Mouse (Mus musculus): ENCODE data around the gene Rita1. TPM values are rescaled to one million over a fixed set of nuclear protein-coding genes. Genes with fewer than 3 reads are reported as not detected.

Rita1 gene
- total and polyA plus RNA-seq, 3 experiments: 14.2 to 16.0 (median 15.3) TPM

DNA sequence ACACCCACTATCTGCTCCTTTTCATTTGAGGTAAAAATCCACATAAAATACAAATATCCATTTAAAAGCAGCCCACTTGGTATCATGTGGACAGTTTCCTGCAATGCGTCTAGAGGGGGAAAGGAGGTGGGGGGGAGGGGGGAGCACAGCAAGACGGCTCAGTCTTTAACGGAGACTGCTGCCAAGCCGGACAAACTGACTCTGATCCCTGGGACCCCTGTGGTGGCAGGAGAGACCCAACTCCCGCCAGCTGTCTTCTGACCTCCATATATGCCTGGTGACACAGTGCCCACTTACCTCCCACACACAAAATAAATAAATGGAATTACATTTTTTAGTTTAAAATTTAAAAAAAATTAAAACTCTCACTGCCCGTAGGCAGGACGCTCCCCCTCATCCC, 8.9 kb downstream of the Rita1 start:
- 78% methylated on average over 7 of the region's 7 CpGs for WGBS
- Histone ChIP-seq H3K9ac (ENCODE audit: low read depth, low read length) (no peak overlapping the region), H3K4me3 (no peak overlapping the region), H3K36me3 (ENCODE audit: control insufficient read depth, insufficient read depth, low read length) (no peaks in the 10 kb centered on the region), H3K4me1 (ENCODE audit: control insufficient read depth, insufficient read depth, low read length) (peaks cover 4% of the 10 kb centered on the region; the same call in 1 of the 2 replicates), H3K27ac (no peak overlapping the region), H3K79me2 (replicated peaks; ENCODE audit: control insufficient read depth, insufficient read depth, low read length) (no peaks in the 10 kb centered on the region), H3K27me3 (ENCODE audit: control insufficient read depth, insufficient read depth, low read length) (no peaks in the 10 kb centered on the region)
- intact Hi-C loops (cut with DNase I): loop anchor here (5.0 kb wide), 1 partner anchor 46 kb away; no protein-coding TSS in a partner anchor
- DNase-seq: no peak
- TF ChIP-seq CTCF (IDR thresholded peaks at IDR 0.05) (no peak), EP300 (IDR thresholded peaks at IDR 0.05; ENCODE audit: insufficient read depth, low read depth, low read length) (no peak), POLR2A (IDR thresholded peaks at IDR 0.05; ENCODE audit: insufficient read depth, low read depth, low read length) (no peak)

DNA sequence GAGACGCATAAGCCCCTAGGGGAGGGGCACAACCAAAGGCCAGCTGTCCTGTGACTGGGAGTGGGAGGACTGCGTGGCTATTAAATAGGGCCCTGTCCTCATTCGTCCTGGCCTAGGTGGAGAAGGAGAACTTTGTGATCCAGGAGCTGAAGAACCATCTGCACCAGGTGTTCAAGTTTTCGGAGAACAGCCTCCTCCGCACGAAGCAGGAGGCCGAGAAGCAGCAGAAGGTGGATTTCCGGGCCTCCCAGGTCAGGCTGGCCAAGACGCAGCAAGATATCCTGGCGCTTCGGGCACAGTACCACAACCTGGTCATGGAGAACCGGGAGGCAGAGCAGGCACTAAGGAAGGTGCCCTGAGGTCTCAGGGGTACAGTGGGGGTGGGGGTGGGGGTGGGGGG, 10.2 kb downstream of the Rita1 start:
- Histone ChIP-seq H3K79me2 (replicated peaks; ENCODE audit: control insufficient read depth, insufficient read depth, low read length) (no peaks in the 10 kb centered on the region), H3K4me1 (ENCODE audit: control insufficient read depth, insufficient read depth, low read length) (peaks cover 4% of the 10 kb centered on the region; the same call in 1 of the 2 replicates), H3K27ac (no peak overlapping the region), H3K4me3 (no peak overlapping the region), H3K27me3 (ENCODE audit: control insufficient read depth, insufficient read depth, low read length) (no peaks in the 10 kb centered on the region), H3K9ac (ENCODE audit: low read depth, low read length) (no peak overlapping the region), H3K36me3 (ENCODE audit: control insufficient read depth, insufficient read depth, low read length) (no peaks in the 10 kb centered on the region)
- intact Hi-C loops (cut with DNase I): loop anchor here (5.0 kb wide), 1 partner anchor 45 kb away; no protein-coding TSS in a partner anchor
- 97% methylated on average over 12 of the region's 12 CpGs for WGBS
- TF ChIP-seq EP300 (IDR thresholded peaks at IDR 0.05; ENCODE audit: insufficient read depth, low read depth, low read length) (no peak), CTCF (IDR thresholded peaks at IDR 0.05) (no peak), POLR2A (IDR thresholded peaks at IDR 0.05; ENCODE audit: insufficient read depth, low read depth, low read length) (no peak)
- DNase-seq: no peak

DNA sequence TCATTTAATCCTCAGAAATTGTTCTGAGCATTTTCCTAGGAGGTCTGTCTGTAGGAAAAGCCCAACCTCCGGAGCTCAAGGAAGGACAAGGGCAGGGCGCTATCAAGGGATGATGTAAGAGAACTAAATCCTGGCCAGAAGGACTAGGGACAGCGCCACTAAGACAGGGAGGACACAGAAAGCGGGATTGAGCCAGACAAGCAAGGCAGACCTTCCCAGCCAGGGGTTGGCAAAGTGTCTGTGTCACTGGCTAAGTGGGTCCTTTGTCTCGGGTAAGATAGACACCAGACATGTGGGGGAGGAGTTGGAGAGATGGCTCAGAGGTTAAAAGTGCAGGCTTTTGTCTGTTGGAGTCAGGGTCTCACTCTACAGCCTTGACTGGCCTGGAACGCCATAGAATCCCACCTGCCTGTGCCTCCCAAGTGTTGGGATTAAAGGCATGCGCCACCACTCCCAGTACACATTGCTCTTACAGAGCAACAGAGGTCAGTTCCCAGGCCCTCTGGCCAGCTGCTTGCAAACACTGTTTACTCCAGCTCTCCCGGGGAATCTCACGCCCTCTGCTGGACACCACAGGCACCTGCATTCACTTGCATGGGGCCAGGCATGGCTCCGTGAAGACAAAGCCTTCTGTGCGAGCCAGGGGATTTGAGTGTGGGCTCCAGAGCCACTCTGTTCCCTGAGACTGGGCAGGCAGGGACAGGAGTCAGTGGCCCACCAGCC, 11.3 kb downstream of the Rita1 start:
- no peak for DNase-seq
- WGBS: 34% methylated on average over 11 of the region's 11 CpGs
- Histone ChIP-seq H3K27ac (no peak overlapping the region), H3K9ac (ENCODE audit: low read depth, low read length) (no peak overlapping the region), H3K36me3 (ENCODE audit: control insufficient read depth, insufficient read depth, low read length) (no peaks in the 10 kb centered on the region), H3K27me3 (ENCODE audit: control insufficient read depth, insufficient read depth, low read length) (no peaks in the 10 kb centered on the region), H3K79me2 (replicated peaks; ENCODE audit: control insufficient read depth, insufficient read depth, low read length) (no peaks in the 10 kb centered on the region), H3K4me1 (ENCODE audit: control insufficient read depth, insufficient read depth, low read length) (peaks cover 4% of the 10 kb centered on the region; the same call in 1 of the 2 replicates), H3K4me3 (no peak overlapping the region)
- intact Hi-C loops (cut with DNase I): loop anchor here (5.0 kb wide), 1 partner anchor 44 kb away; no protein-coding TSS in a partner anchor
- 0 out of 2 replicates have a peak, but pooled peaks have one; percentile 15 for TF ChIP-seq EP300 (IDR thresholded peaks at IDR 0.05; ENCODE audit: insufficient read depth, low read depth, low read length)
- TF ChIP-seq POLR2A (IDR thresholded peaks at IDR 0.05; ENCODE audit: insufficient read depth, low read depth, low read length): no peak
- peak; percentile 66 for TF ChIP-seq CTCF (IDR thresholded peaks at IDR 0.05)

DNA sequence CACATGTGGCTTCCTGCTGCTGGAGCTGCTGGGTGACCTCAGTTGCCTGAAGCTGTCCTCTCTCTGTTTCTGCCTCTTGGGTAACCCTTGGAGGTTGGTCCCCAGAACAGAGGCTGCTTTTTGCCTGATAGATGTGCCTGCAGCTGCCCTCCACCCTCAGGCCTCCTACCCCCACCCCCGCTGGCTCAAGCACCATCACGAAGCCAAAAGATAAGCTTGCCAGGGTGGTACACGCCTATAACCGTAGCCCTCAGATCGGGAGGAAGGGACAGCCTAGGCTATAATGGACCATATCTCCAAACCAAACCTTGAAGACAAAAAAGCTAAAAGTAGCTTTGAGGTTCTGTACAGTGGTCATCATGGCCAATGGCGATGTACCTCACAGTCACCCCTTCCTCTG, 12.8 kb downstream of the Rita1 start:
- Histone ChIP-seq H3K4me1 (ENCODE audit: control insufficient read depth, insufficient read depth, low read length) (peaks cover 2% of the 10 kb centered on the region; the same call in 1 of the 2 replicates), H3K36me3 (ENCODE audit: control insufficient read depth, insufficient read depth, low read length) (no peaks in the 10 kb centered on the region), H3K4me3 (no peak overlapping the region), H3K9ac (ENCODE audit: low read depth, low read length) (no peak overlapping the region), H3K27me3 (ENCODE audit: control insufficient read depth, insufficient read depth, low read length) (no peaks in the 10 kb centered on the region), H3K79me2 (replicated peaks; ENCODE audit: control insufficient read depth, insufficient read depth, low read length) (no peaks in the 10 kb centered on the region), H3K27ac (no peak overlapping the region)
- TF ChIP-seq EP300 (IDR thresholded peaks at IDR 0.05; ENCODE audit: insufficient read depth, low read depth, low read length) (no peak), POLR2A (IDR thresholded peaks at IDR 0.05; ENCODE audit: insufficient read depth, low read depth, low read length) (no peak), CTCF (IDR thresholded peaks at IDR 0.05) (no peak)
- intact Hi-C loops (cut with DNase I): loop anchor here (5.0 kb wide), 1 partner anchor 42 kb away; no protein-coding TSS in a partner anchor
- 73% methylated on average over 6 of the region's 6 CpGs for WGBS
- no peak for DNase-seq

DNA sequence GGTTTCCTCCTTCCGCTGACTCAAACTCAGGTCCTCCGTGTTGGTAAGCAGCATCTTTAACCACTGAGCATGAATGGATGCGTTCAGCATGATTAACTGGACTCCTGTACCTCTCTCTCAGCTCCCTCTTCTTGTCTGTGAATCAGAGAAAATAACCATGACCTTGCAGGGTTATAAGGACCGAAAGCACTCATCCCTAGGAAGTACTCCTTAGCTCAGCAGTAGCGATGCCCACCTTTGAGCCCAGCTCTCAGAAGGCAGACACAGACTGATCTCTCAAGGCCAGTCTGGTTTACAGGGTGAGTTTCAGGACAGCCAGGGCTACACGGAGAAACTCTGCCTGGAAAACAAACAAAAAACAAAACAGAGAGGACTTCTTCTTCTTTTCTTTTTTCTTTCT, 17.9 kb downstream of the Rita1 start:
- no peak overlapping the region for H3K27ac ChIP-seq
- 84% methylated on average over 6 of the region's 6 CpGs for WGBS
- no peak for TF ChIP-seq EP300 (IDR thresholded peaks at IDR 0.05; ENCODE audit: insufficient read depth, low read depth, low read length)
- no peak for TF ChIP-seq POLR2A (IDR thresholded peaks at IDR 0.05; ENCODE audit: insufficient read depth, low read depth, low read length)
- TF ChIP-seq CTCF (IDR thresholded peaks at IDR 0.05): no peak
- no peaks in the 10 kb centered on the region for H3K27me3 ChIP-seq (ENCODE audit: control insufficient read depth, insufficient read depth, low read length)
- DNase-seq: no peak
- intact Hi-C loops (cut with DNase I): no loop called here
- no peak overlapping the region for H3K9ac ChIP-seq (ENCODE audit: low read depth, low read length)
- H3K4me1 ChIP-seq (ENCODE audit: control insufficient read depth, insufficient read depth, low read length): no peaks in the 10 kb centered on the region
- no peak overlapping the region for H3K4me3 ChIP-seq
- H3K36me3 ChIP-seq (ENCODE audit: control insufficient read depth, insufficient read depth, low read length): no peaks in the 10 kb centered on the region
- H3K79me2 ChIP-seq (replicated peaks; ENCODE audit: control insufficient read depth, insufficient read depth, low read length): no peaks in the 10 kb centered on the region

DNA sequence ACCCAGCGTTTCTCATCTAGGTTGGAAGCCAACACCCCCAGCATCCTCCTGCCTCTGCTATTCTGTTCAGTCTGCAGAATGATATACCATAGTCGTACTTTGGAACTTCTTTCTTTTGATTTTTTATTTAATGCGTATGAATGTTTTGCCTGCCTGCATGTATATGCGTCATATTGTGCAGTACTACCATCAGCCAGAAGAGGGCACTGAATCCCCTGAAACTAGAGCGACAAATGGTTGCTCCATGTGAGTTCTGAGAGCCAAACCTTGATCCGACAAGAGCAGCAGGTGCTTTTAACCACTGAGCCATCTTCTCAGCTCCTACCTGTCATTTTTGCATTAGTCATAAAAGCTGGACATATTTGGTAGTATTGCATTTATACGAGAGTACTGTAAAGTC, 20.2 kb downstream of the Rita1 start:
- no peak for DNase-seq
- no peak overlapping the region for H3K4me3 ChIP-seq
- TF ChIP-seq CTCF (IDR thresholded peaks at IDR 0.05) (peak; percentile 56), POLR2A (IDR thresholded peaks at IDR 0.05; ENCODE audit: insufficient read depth, low read depth, low read length) (no peak)
- intact Hi-C loops (cut with DNase I): no loop called here
- H3K4me1 ChIP-seq (ENCODE audit: control insufficient read depth, insufficient read depth, low read length): peaks cover 5% of the 10 kb centered on the region
- no peaks in the 10 kb centered on the region for H3K79me2 ChIP-seq (replicated peaks; ENCODE audit: control insufficient read depth, insufficient read depth, low read length)
- H3K36me3 ChIP-seq (ENCODE audit: control insufficient read depth, insufficient read depth, low read length): no peaks in the 10 kb centered on the region
- 70% methylated on average over 7 of the region's 7 CpGs for whole genome bisulfite sequencing
- H3K27me3 ChIP-seq (ENCODE audit: control insufficient read depth, insufficient read depth, low read length): no peaks in the 10 kb centered on the region
- no peak overlapping the region for H3K27ac ChIP-seq
- no peak overlapping the region for H3K9ac ChIP-seq (ENCODE audit: low read depth, low read length)

All from heart, adult 2 months (tissue).